Mouse (Mus musculus) kidney, embryonic 14.5 days (tissue): ENCODE data around the gene Bnc1. TPM values are rescaled to one million over a fixed set of nuclear protein-coding genes. Genes with fewer than 3 reads are reported as not detected.
A peak's percentile ranks its signal among the peaks of the same experiment; 100 is the strongest.

Source experiments
- ATAC-seq: fragments of 200-750 bp; cut with Nextera tagmentation; 2 replicates; pipeline ENCODE4 v1.8.0; 2017; ENCODE audit warnings: moderate number of reproducible peaks, mild to moderate bottlenecking, moderate TSS enrichment, moderate library complexity; ENCODE audit not compliant: low FRiP score, low TSS enrichment
- H3K27ac ChIP-seq: fragments of 300-500 bp; sonication (generic); 2 replicates; pipeline ENCODE4 v1.5.1; 2014; ENCODE audit warnings: low read depth, mild to moderate bottlenecking, low read length, moderate library complexity, mixed read lengths
- H3K27me3 ChIP-seq: fragments of 300-500 bp; sonication (generic); 2 replicates; pipeline ENCODE4 v1.6.1; 2014; ENCODE audit warnings: mild to moderate bottlenecking, low read length; ENCODE audit not compliant: control insufficient read depth, insufficient read depth
- H3K36me3 ChIP-seq: fragments of 300-500 bp; sonication (generic); 2 replicates; pipeline ENCODE4 v1.6.1; 2014; ENCODE audit warnings: low read length, mixed read lengths; ENCODE audit not compliant: control insufficient read depth, insufficient read depth
- H3K4me1 ChIP-seq: fragments of 300-500 bp; sonication (generic); 2 replicates; pipeline ENCODE4 v1.6.1; 2014; ENCODE audit warnings: low read length, mixed read lengths; ENCODE audit not compliant: control insufficient read depth, insufficient read depth
- H3K4me2 ChIP-seq: fragments of 300-500 bp; sonication (generic); replicated peaks from 2 replicates; pipeline ENCODE4 v1.6.1; 2014; ENCODE audit warnings: low read depth, mild to moderate bottlenecking, low read length
- H3K4me3 ChIP-seq: fragments of 300-500 bp; sonication (generic); 2 replicates; pipeline ENCODE4 v1.5.1; 2014; ENCODE audit warnings: mild to moderate bottlenecking, low read length
- H3K9ac ChIP-seq: fragments of 300-500 bp; sonication (generic); 2 replicates; pipeline ENCODE4 v1.6.1; 2014; ENCODE audit warnings: low read depth, mild to moderate bottlenecking, low read length, moderate library complexity
- H3K9me3 ChIP-seq: fragments of 300-500 bp; sonication (generic); 2 replicates; pipeline ENCODE4 v1.6.1; 2016; ENCODE audit warnings: low read length; ENCODE audit not compliant: control insufficient read depth
- WGBS: fragments of 180-500 bp; shearing (Covaris S2); extraction: QIAGEN DNeasy Blood & Tissue Kit; methylation state at CpG from one replicate; pipeline ENCODE4 v1.1.7; 2014; 5-methylcytosine and 5-hydroxymethylcytosine counted together
- polyA plus RNA-seq: library from polyadenylated mRNA; unstranded; fragments of >200 nt; fragmentation: Nextera tagmentation; extraction: Ambion mirVana; gene quantifications from 2 replicates; pipeline ENCODE4 v1.2.1, GENCODE M21; 2014

The Bnc1 gene
- polyA plus RNA-seq, 1 experiment from 2014 or later, result 0.08 TPM

DNA sequence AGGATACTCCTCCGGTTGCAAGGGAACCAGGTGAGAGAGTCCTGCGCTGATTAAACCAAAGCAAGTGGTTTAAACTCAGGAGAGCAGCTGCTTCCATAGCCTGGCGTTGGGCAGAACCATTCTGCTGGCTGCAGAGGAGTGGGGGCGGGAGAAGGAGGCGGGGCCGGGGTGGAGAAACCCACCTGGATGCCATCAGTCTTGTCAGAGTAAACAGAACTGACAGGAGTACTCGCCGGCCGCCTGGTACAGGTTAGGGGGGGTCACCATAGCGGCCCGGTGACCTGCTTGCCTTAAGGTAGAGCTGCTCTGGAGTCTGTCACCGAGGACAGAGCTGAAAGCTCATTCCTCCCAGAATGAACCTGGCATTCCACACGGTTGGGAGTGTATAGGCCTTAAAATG is 20.4 kb upstream of the Bnc1 start:
- H3K4me3 ChIP-seq, result no peak overlapping the region
- peak; percentile 79 for ATAC-seq

DNA sequence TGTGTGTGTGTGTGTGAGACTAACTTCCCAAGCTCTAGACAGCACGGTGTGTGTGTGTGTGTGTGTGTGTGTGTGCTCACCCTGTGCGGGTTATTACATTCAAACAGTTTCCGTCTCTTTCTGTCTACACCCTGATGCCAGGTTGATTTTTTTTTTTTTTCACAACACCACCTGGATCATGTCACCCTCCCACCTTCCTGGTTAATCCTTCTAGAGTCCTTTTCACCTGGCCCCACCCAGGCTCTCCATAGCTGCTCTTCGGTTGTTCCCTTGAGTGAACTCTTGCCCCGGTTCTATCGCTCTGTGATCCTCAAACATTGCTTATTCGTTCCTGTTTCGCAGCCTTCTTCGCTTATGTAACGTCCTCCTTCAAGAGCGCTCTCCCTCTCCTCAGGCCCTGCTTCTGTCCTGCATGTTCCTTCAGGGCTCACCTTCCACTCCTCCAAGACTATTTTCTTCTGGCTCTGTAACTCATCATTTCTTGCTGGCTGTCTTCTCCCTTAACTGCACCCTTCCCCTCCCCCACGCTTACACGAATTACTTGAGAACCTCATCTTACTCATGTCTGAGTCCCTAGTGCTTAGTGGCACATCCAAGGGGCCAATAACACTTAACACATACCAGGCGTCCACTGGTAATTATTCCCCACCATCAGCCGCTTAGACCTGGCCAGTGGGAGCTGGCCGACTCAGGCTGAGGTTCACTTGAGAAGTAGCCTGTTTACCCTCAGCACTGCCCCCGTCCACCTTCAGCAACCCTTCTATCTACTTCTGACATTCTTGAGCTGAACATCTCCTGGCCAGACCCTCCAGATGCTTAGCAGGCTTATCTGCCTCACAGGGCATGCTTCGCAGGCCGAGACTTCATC is 19.7 kb upstream of the Bnc1 start:
- ATAC-seq, result 0 out of 2 replicates have a peak, but pooled peaks have one; percentile 12
- WGBS, result 52% methylated on average over 19 of the region's 19 CpGs
- 0 out of 2 replicates have a peak overlapping the region, but pooled peaks have one; percentile 10 for H3K4me2 ChIP-seq

More for the DNA sequence above, 20.4 kb upstream of the Bnc1 start:
- Histone ChIP-seq H3K9ac (no peak overlapping the region), H3K4me2 (0 out of 2 replicates have a peak overlapping the region, but pooled peaks have one; percentile 10), H3K4me1 (peaks cover 11% of the 10 kb centered on the region; the same call in 1 of the 2 replicates), H3K36me3 (no peaks in the 10 kb centered on the region), H3K27me3 (no peaks in the 10 kb centered on the region; the same call in 1 of the 2 replicates), H3K9me3 (no peaks in the 10 kb centered on the region), H3K27ac (no peak overlapping the region)
- 2% methylated on average over 13 of the region's 13 CpGs for WGBS

DNA sequence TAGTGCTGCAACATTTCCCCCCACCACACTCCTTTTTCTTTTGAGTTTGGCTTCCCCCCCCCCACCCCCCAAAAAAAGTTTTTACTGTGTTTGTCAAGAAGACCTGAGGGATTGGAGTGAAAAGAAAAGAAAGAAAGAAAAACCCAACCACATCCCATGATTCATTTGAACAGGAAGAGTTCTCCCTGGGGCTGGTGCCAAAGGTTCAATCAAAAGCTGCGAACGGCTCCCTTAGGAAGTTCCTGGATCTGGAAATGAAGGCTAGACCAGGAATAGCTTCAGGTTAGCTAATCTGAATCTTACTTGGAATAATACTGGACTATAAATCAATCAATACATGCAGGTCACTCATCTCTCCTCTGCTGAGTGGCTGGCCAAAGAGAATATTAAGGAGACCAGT is 15.1 kb upstream of the Bnc1 start:
- H3K9me3 ChIP-seq, result no peaks in the 10 kb centered on the region
- no peak overlapping the region for H3K4me3 ChIP-seq
- 70% methylated on average over 2 of the region's 2 CpGs for WGBS
- ATAC-seq, result no peak
- H3K4me1 ChIP-seq, result peaks cover 3% of the 10 kb centered on the region; the same call in 1 of the 2 replicates
- no peak overlapping the region for H3K9ac ChIP-seq
- H3K27me3 ChIP-seq, result no peaks in the 10 kb centered on the region
- no peak overlapping the region for H3K27ac ChIP-seq
- H3K4me2 ChIP-seq, result no peak overlapping the region
- no peaks in the 10 kb centered on the region for H3K36me3 ChIP-seq

More for the DNA sequence above, 19.7 kb upstream of the Bnc1 start:
- H3K36me3 ChIP-seq, result no peaks in the 10 kb centered on the region
- no peak overlapping the region for H3K9ac ChIP-seq
- no peak overlapping the region for H3K4me3 ChIP-seq
- H3K27me3 ChIP-seq, result no peaks in the 10 kb centered on the region; the same call in 1 of the 2 replicates
- H3K4me1 ChIP-seq, result peaks cover 7% of the 10 kb centered on the region; the same call in 1 of the 2 replicates
- no peak overlapping the region for H3K27ac ChIP-seq
- H3K9me3 ChIP-seq, result no peaks in the 10 kb centered on the region

DNA sequence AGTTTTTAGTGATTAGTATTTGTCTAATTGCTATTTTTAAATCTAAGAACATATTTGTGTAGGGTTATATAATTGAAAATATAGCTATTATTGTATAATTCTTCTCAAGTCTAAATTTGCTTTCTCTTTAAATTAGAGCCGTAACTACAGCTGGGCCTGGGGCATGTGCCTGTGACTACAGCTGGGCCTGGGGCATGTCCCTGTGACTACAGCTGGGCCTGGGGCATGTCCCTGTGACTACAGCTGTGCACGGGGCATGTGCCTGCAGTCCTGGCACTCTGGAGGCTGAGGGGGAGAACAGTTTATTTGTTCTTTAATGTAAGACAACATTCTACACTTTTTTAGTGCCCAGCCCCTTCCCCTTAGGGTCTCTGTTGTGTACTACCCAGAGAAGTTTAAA is 12.1 kb upstream of the Bnc1 start:
- no peak overlapping the region for H3K4me2 ChIP-seq
- H3K27ac ChIP-seq, result no peak overlapping the region
- no peaks in the 10 kb centered on the region for H3K36me3 ChIP-seq
- peaks cover 2% of the 10 kb centered on the region; the same call in 1 of the 2 replicates for H3K27me3 ChIP-seq
- H3K9me3 ChIP-seq, result no peaks in the 10 kb centered on the region
- 62% methylated on average over 2 of the region's 2 CpGs for WGBS
- H3K4me1 ChIP-seq, result no peaks in the 10 kb centered on the region
- H3K9ac ChIP-seq, result no peak overlapping the region
- no peak overlapping the region for H3K4me3 ChIP-seq
- ATAC-seq, result no peak

DNA sequence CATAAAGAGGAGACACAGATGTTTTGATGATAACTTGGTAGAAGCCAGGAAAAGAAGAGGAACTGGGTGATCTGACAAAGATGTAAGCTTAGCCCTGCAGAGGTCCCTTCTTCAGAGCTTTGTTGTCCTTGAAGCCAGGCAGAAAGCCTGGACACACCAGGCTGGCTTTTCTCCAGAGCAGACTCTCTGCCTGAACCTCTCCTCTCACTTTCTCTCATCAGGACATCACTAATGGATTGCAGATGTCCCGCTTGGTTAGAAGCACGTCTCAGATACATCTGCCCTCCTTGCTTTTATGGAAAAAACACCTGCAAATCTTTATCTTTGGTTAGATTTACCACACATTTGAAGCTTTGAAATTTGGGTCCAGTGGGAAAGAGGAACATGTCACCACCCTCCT is 7.7 kb upstream of the Bnc1 start:
- H3K9ac ChIP-seq, result no peak overlapping the region
- no peak overlapping the region for H3K4me2 ChIP-seq
- no peaks in the 10 kb centered on the region for H3K9me3 ChIP-seq
- H3K27ac ChIP-seq, result no peak overlapping the region
- H3K4me3 ChIP-seq, result no peak overlapping the region
- H3K27me3 ChIP-seq, result peaks cover 21% of the 10 kb centered on the region
- no peak for ATAC-seq
- H3K4me1 ChIP-seq, result no peaks in the 10 kb centered on the region
- WGBS, result 55% methylated on average over 2 of the region's 2 CpGs
- H3K36me3 ChIP-seq, result no peaks in the 10 kb centered on the region

DNA sequence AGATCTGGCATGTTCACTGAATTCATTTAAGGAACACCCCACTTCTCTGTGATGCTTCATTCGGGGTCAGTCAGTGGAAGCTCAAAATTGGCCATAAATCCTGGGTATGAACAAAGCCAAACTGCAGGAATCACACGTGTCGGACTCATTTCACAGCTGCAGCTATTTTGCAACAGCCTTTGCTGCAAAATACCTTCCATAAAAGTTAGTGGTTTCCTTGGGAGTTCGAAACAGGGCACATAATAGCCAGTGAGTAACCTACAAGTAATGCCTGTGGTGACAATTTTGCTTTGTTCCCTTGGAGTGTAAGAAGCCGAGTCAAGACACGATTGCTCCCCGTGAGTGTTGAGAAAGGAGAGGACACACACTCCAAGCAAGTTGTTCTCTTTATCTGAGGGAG is 7.3 kb upstream of the Bnc1 start:
- no peak overlapping the region for H3K4me3 ChIP-seq
- ATAC-seq, result no peak
- H3K4me2 ChIP-seq, result no peak overlapping the region
- H3K9me3 ChIP-seq, result no peaks in the 10 kb centered on the region
- no peaks in the 10 kb centered on the region for H3K4me1 ChIP-seq
- no peak overlapping the region for H3K9ac ChIP-seq
- WGBS, result 52% methylated on average over 7 of the region's 7 CpGs
- peaks cover 25% of the 10 kb centered on the region for H3K27me3 ChIP-seq
- no peak overlapping the region for H3K27ac ChIP-seq
- no peaks in the 10 kb centered on the region for H3K36me3 ChIP-seq

DNA sequence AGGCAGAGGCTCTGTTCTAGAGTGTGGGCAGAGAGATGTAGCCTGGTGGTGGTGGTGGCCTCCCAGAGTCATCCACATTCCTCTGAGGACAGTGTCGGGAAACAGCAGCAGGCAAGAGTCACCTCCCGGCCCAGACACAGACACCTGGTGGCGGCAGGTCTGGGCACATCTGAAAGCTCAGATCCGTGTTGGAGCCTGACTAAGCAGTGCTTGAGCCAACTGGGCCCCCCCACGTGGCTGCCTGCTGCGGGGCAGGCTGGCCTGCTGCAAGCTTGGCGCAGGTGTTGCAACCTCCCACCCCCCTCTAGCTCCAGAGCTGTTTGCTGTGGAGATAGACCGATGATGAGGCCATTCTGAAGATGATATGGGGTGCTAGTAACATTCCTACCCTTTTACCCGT is 3.9 kb upstream of the Bnc1 start:
- no peaks in the 10 kb centered on the region for H3K36me3 ChIP-seq
- ATAC-seq, result no peak; the same call in 1 of the 2 replicates
- no peak overlapping the region for H3K27ac ChIP-seq
- no peaks in the 10 kb centered on the region for H3K9me3 ChIP-seq
- no peak overlapping the region for H3K9ac ChIP-seq
- peaks cover 6% of the 10 kb centered on the region; the same call in 1 of the 2 replicates for H3K4me1 ChIP-seq
- no peak overlapping the region for H3K4me2 ChIP-seq
- peaks cover 55% of the 10 kb centered on the region for H3K27me3 ChIP-seq
- 12% methylated on average over 9 of the region's 9 CpGs for WGBS
- H3K4me3 ChIP-seq, result no peak overlapping the region

DNA sequence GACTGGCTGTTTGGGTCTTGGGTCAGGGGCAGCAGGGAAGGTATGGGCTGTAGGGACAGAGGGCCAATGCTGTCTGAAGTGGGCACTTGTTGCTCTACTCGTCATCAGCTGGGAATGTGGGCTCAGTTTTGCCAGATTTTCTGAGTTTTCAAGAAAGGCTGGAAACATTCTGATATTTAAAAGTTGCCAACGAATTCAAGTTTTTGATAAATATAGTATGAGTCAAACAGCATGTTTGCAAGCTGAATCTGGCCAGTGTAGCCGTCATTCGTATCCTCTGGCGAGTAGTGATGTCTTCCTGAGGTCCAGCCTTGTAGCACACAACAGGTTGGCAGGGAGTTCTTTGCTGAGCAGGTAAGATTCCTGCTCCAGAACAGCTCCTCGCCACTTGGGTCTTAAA is 3.0 kb upstream of the Bnc1 start:
- ATAC-seq, result no peak
- H3K27me3 ChIP-seq, result peaks cover 62% of the 10 kb centered on the region
- WGBS, result 83% methylated on average over 6 of the region's 6 CpGs

DNA sequence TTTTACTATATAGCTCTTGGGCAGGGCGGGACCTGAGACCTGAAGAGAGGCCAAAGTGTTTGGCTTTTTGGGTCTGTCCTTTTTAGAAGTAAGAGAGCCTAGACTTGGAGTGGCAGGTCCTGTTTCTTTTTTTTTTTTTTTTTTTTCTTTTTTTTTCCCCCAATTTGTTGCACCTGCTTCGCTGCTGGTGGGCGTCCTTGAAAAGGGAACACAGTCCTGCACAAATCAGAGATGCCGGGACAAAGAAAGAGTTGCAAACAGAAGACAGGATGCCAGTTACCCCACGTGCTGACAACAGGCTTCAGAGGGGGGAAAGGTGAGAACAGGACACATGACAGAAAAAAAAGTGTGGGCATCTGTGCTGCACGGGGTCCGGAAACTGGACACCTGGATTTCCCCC is 1.0 kb upstream of the Bnc1 start:
- H3K36me3 ChIP-seq, result no peaks in the 10 kb centered on the region
- peaks cover 6% of the 10 kb centered on the region; the same call in 1 of the 2 replicates for H3K4me1 ChIP-seq
- 36% methylated on average over 7 of the region's 7 CpGs for WGBS
- no peaks in the 10 kb centered on the region for H3K9me3 ChIP-seq
- no peak for ATAC-seq
- H3K9ac ChIP-seq, result no peak overlapping the region
- H3K4me3 ChIP-seq, result no peak overlapping the region
- H3K27me3 ChIP-seq, result peaks cover 76% of the 10 kb centered on the region
- H3K4me2 ChIP-seq, result no peak overlapping the region; the same call in 1 of the 2 replicates
- no peak overlapping the region for H3K27ac ChIP-seq

More for the DNA sequence above, 3.0 kb upstream of the Bnc1 start:
- H3K9ac ChIP-seq, result no peak overlapping the region
- peaks cover 6% of the 10 kb centered on the region; the same call in 1 of the 2 replicates for H3K4me1 ChIP-seq
- H3K4me2 ChIP-seq, result no peak overlapping the region
- no peaks in the 10 kb centered on the region for H3K36me3 ChIP-seq
- H3K4me3 ChIP-seq, result no peak overlapping the region
- H3K9me3 ChIP-seq, result no peaks in the 10 kb centered on the region
- no peak overlapping the region for H3K27ac ChIP-seq
